ENCODE assay signal across 19 mouse cellular contexts in the genomic region with DNA sequence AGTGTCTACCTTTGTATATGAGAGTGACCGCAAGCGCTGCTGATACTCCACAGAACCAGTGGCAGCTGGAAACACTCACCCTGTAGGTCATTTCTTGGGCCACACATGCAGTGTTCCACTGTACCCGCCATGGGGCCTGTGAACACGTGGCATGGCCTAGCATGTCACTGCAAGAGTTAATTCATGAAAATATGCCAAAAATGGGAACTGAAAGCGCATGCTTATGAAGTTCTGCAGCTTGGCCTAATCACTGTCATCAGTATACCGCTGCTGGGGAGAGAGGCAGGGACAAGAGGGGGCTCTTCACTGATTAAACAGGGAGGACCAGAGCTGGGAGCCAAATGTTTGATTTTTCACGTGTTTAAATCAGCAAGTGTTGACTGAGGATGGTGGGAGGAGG.
DNase-seq lines count a peak whose midpoint lies in the region; ATAC-seq lines count a peak whose summit lies in the region.
"Had no signal": no experiment of that assay in that cellular context is flagged by ENCODE, and none has a peak within 500 bp of the region (broad histone marks: within the 10 kb centered on the region; RNA-seq: fewer than 3 reads in every experiment).

No protein-coding gene starts in this region.

- H3K9me3 ChIP-seq in heart, embryonic 12.5 days (replicated peaks): no peaks in the 10 kb centered on the region
- no peaks in the 10 kb centered on the region for H3K9me3 ChIP-seq in lung, embryonic 15.5 days
- no peaks in the 10 kb centered on the region for H3K9me3 ChIP-seq in embryonic facial prominence, embryonic 15.5 days (replicated peaks)
- H3K9me3 ChIP-seq: heart, embryonic 13.5 days; limb, embryonic 13.5 days; midbrain, embryonic 15.5 days; neural tube, embryonic 15.5 days had no signal

- 66% methylated on average over 7 of the region's 7 CpGs for WGBS in heart, embryonic 12.5 days
- WGBS in lung, embryonic 15.5 days: 22% methylated on average over 7 of the region's 7 CpGs
- WGBS in embryonic facial prominence, embryonic 15.5 days: 40% methylated on average over 7 of the region's 7 CpGs

- H3K27me3 ChIP-seq in heart, embryonic 12.5 days (replicated peaks): no peaks in the 10 kb centered on the region
- no peaks in the 10 kb centered on the region for H3K27me3 ChIP-seq in lung, embryonic 15.5 days
- H3K27me3 ChIP-seq in embryonic facial prominence, embryonic 15.5 days: no peaks in the 10 kb centered on the region
- H3K27me3 ChIP-seq: heart, embryonic 13.5 days; limb, embryonic 13.5 days; midbrain, embryonic 15.5 days; neural tube, embryonic 15.5 days had no signal

- no peak for ATAC-seq in heart, embryonic 12.5 days (ENCODE audit: insufficient number of reproducible peaks, low FRiP score)
- ATAC-seq in lung, embryonic 15.5 days (ENCODE audit: borderline replicate concordance, extremely low read depth, low FRiP score, low TSS enrichment): peak; percentile 84; the same call in 1 of the 2 replicates
- peak; percentile 31; the same call in 1 of the 2 replicates for ATAC-seq in embryonic facial prominence, embryonic 15.5 days (ENCODE audit: insufficient number of reproducible peaks, low FRiP score, low TSS enrichment, low read depth)
- peak; percentile 61 for ATAC-seq in monocyte, adult 5-6 weeks (replicated peaks; ENCODE audit: insufficient number of reproducible peaks, low FRiP score, low TSS enrichment, poor library complexity, severe bottlenecking)
- ATAC-seq: midbrain, embryonic 15.5 days had no signal

- H3K9ac ChIP-seq in heart, embryonic 12.5 days: no peak overlapping the region
- no peak overlapping the region for H3K9ac ChIP-seq in lung, embryonic 15.5 days
- H3K9ac ChIP-seq in embryonic facial prominence, embryonic 15.5 days: no peak overlapping the region
- H3K9ac ChIP-seq: limb, embryonic 13.5 days; midbrain, embryonic 15.5 days; neural tube, embryonic 15.5 days had no signal

- peak; percentile 92 for DNase-seq in heart, adult 11 months
- DNase-seq in lung, postnatal 14 days: no peak
- no peak for DNase-seq in gastrocnemius, adult 8-10 months (ENCODE audit: low spot score in 2 of 2)
- no peak for DNase-seq in heart, adult 8-10 months (ENCODE audit: low spot score)
- DNase-seq: adrenal gland, adult 8-10 months; cerebellum, adult 11-12 months; embryo, embryonic 11 days; kidney, adult 2 months; layer of hippocampus, postnatal 36 days; right cerebral cortex, postnatal 4 days; thymus, postnatal 14 days had no signal

- no peak overlapping the region for H3K4me3 ChIP-seq in heart, embryonic 12.5 days
- no peak overlapping the region for H3K4me3 ChIP-seq in lung, embryonic 15.5 days
- H3K4me3 ChIP-seq in embryonic facial prominence, embryonic 15.5 days (replicated peaks): no peak overlapping the region
- H3K4me3 ChIP-seq: heart, embryonic 13.5 days; limb, embryonic 13.5 days; midbrain, embryonic 15.5 days; neural tube, embryonic 15.5 days had no signal

- H3K4me2 ChIP-seq in heart, embryonic 12.5 days: no peak overlapping the region
- H3K4me2 ChIP-seq in lung, embryonic 15.5 days: no peak overlapping the region
- H3K4me2 ChIP-seq in embryonic facial prominence, embryonic 15.5 days (replicated peaks): no peak overlapping the region
- H3K4me2 ChIP-seq: heart, embryonic 13.5 days; limb, embryonic 13.5 days; midbrain, embryonic 15.5 days; neural tube, embryonic 15.5 days had no signal

- H3K4me1 ChIP-seq in heart, embryonic 12.5 days (replicated peaks): peaks cover 50% of the 10 kb centered on the region
- H3K4me1 ChIP-seq in lung, embryonic 15.5 days: peaks cover 52% of the 10 kb centered on the region
- H3K4me1 ChIP-seq in embryonic facial prominence, embryonic 15.5 days: peaks cover 51% of the 10 kb centered on the region
- H3K4me1 ChIP-seq: midbrain, embryonic 15.5 days; neural tube, embryonic 15.5 days had no signal

- no peak overlapping the region for H3K27ac ChIP-seq in heart, embryonic 12.5 days (ENCODE audit: poor library complexity, severe bottlenecking)
- H3K27ac ChIP-seq in lung, embryonic 15.5 days: peak overlapping the region; percentile 69
- H3K27ac ChIP-seq in embryonic facial prominence, embryonic 15.5 days (replicated peaks): peak overlapping the region; percentile 61; the same call in 1 of the 2 replicates
- H3K27ac ChIP-seq: limb, embryonic 13.5 days; midbrain, embryonic 15.5 days; neural tube, embryonic 15.5 days had no signal

- H3K36me3 ChIP-seq in heart, embryonic 12.5 days: no peaks in the 10 kb centered on the region
- no peaks in the 10 kb centered on the region for H3K36me3 ChIP-seq in lung, embryonic 15.5 days
- no peaks in the 10 kb centered on the region for H3K36me3 ChIP-seq in embryonic facial prominence, embryonic 15.5 days
- H3K36me3 ChIP-seq: heart, embryonic 13.5 days; limb, embryonic 13.5 days; midbrain, embryonic 15.5 days; neural tube, embryonic 15.5 days had no signal
